Mouse (Mus musculus): ENCODE measurements around the gene Rbm39.
"Not testable (repeated sequence)": the region's sequence is repeated elsewhere in the genome, so short reads cannot be mapped to it uniquely, and the experiment has no call there.

Rbm39 gene

GRCm38 (mm10) chr2:156179796-156180093 lies 293 bp downstream of the Rbm39 start:
- DNase-seq = no peak

GRCm38 (mm10) chr2:156179046-156179795 lies 817 bp downstream of the Rbm39 start:
- peak; percentile 78 for DNase-seq

DNA sequence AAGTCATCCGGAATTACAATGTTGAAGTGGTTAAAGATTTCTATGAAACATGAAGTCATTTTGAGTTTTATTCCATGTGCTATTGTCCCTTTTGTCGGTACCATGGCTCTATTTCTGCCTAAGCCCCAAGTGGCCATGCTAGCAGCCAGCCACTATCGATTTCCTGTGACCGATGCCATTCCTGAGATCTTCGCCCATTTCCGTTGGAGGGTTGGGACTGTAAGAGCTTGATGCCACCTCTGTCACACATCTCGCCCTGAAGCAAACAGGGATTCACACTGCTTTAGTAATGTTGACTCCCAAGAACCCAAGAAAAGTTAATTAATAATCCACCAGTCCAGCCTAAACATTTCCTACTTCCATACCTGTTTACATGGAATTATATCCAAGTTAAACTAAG lies 2.4 kb downstream of the Rbm39 start:
- DNase-seq = no peak

- DNase-seq = no peak
Measured at GRCm38 (mm10) chr2:156177079-156177478, 3.0 kb downstream of the Rbm39 start.

DNA sequence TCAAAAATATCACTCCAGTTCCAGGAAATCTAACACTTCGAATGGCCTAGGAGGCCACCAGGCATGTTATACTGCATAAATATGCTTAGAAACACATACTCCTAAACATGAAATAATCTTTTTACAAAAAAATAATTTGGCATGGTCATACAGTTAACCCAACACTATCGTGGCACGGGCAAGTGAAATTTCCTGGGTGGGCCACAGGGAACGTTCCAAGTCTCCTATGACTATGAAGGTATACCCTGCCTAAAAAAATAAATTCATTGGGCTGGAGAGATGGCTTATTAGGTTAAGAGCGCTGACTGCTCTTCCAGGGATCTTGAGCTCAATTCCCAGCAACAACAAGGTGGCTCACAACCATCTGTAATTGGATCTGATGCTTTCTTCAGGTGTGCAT lies 13.5 kb downstream of the Rbm39 start:
- DNase-seq = no peak

DNA sequence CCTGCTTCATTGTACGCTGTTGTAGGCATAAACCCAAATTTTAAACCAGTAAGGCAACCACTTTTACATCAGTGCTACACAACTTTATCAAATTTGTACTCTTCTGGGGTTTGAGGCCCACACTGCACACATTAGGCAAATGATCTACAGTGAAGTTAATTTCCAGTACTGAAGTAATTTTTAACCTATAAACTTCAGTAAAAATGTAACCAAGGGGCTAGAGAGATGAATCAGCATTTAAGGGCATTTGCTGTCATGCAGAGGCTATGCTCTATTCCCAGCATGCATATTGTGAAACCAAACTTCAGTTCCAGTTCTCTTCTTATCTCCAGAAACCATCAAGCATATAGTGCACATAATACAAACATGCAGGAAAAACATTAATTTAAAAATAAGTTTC lies 14.6 kb downstream of the Rbm39 start:
- no peak for DNase-seq

- DNase-seq = no peak
Measured at GRCm38 (mm10) chr2:156151538-156151937, 28.5 kb downstream of the Rbm39 start.

DNA sequence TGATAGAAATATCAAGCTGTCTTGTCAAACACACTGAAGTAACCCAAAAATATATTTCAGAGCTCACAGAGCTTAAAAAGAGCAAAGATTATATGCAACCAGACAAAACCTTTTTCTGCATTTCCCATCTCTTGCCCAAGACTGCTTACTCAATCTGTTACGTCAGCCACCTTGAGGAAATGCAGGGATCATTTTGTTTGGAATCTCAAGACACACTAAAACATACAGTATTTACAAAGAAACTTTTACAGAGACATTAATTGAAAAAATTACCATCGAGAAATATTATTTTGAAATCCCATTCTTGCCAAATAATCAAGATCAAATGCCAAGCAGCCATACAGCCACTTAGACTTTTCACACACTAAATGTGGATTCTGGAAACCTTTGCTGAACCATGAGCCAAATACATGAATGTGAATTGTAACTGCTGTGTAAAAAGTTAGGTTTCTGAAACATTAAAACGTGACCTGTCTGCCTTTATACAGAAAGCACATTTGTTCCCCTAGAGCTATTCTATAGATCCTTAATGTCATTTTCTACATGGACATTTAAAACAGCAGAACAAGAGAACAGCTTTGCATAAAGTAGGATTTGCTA lies 32.6 kb downstream of the Rbm39 start:
- no peak for DNase-seq

DNA sequence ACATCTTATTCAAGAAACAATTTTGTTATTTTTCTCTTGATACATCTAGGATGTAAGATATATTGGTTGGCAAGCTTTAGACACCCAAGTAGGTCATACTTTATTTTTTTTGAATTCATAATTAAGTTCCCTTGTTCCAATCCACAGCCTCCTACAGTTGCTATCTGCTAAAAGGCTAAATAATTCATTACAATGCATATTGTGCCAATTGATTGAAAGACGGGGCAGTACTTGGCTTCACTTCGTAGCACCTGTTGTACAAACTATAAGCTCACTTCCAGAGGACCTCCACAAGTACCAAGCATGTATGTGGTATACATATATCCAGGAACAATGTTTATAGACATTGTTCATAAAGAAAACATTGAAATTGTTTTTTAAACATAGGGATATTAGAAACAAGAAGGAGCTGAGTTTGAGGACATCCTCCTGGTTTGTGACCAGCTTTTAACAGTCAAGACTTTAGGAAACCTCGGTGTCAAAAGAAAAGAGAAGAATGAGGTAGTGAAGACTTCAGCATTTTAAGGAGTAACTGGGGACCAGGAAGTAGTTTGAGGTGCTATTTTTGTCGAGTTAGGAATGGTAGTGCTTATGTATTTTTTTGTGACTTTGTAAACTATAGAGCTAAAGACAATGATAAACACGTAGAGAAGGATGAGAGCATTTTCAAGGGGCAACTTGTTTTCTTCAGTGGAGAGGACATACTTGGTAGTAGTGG lies 33.6 kb downstream of the Rbm39 start:
- DNase-seq = no peak

DNA sequence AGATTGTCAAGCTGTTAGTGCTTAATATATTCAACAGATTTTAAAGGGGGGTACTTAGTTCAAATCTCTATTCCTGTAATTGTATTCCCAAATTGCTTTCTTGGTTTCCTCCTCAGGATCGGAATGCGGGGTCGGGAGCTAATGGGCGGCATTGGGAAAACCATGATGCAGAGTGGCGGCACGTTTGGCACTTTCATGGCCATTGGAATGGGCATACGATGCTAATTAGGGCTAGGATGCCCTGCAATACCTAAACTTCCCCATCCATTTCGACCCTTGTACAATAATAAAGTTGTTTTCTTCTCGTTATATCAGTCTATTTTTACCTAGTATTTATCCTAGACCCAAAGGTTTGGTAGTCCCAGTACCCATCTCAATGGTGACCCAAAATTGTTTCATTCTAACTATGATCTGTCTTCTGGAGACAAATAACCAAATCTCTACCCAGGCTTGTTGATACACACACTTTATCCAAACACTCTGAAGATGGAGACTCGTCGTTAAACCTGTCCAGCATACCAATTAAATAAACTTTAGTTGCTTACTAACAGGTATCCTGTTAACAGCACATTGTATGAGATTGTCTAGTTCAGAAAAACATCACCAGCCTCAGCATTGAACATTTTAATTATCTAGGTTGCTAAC lies 34.4 kb downstream of the Rbm39 start:
- no peak for DNase-seq

GRCm38 (mm10) chr2:156143953-156144724 lies 35.9 kb downstream of the Rbm39 start, which contains the start of the genes Romo1 and Nfs1:
Gene Romo1 (plus strand): TSS chr2:156144039.
Gene Nfs1 (minus strand): TSS chr2:156144186.
- peak; percentile 89 for DNase-seq

GRCm38 (mm10) chr2:156143367-156143766 lies 36.7 kb downstream of the Rbm39 start:
- no peak for DNase-seq

GRCm38 (mm10) chr2:156142820-156143219 lies 37.2 kb downstream of the Rbm39 start:
- DNase-seq = no peak

DNA sequence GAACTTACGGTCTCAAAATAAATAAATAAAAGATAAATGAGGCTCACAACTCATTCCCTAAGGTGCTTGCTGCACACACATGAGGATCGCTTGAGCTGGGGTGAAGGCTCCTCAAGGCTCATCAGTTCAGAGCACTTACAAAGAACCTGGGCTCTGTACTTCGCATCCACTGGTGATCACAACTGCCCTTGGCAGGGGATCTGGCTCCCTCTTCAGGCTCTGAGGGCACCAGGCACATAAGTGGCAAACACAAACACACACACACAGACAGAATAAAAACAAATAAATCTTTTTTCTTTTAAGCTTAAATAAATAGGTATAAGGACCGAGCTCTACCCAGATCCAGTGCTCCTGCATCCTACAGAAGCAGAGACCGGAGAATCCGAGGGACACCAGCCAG lies 44.3 kb downstream of the Rbm39 start:
- DNase-seq = no peak

GRCm38 (mm10) chr2:156134161-156134560 lies 45.9 kb downstream of the Rbm39 start:
- no peak for DNase-seq

- DNase-seq = no peak
Measured at GRCm38 (mm10) chr2:156126992-156127391, 53.0 kb downstream of the Rbm39 start, which contains the start of gene Gm28036. Gene Gm28036 (minus strand): TSS chr2:156127092.

DNA sequence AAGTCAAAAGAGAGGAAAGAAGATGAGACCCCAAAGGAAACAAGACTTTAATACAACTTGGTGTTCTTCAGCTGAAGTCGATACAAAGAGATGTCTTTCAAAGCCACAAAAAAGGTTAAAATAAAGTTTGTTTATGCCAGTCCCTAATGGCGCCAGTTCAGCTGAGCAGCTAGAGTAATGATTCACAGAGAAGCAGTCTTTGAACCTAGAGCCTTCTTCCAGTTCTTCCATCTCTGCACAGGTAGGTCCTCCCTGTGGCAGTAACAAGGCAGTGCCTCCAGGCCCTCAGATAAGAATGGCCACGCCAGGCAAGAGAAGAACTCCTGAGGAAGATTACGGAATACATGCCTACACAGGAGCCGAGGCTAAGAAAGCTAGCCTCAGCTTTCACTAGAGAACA lies 56.3 kb downstream of the Rbm39 start:
- DNase-seq = no peak

DNA sequence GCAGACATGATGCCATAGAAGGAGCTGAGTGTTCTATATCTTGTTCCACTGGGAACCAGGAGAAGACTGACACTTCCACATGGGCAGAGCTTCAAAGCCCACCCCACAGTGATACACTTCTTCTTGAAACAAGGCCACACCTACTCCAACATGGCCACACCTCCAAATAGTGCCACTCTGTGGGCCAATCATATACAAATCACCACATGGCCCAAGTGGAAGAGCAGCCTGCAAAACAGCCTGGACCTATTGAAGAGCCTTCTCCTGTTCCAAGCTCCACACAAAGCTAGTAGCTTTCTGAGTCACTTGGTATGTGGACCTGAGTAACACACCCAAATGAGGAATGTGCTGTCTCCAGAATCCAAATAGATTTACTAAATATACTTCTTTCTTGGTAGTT lies 60.5 kb downstream of the Rbm39 start:
- no peak for DNase-seq

- not testable (repeated sequence) for DNase-seq
Measured at GRCm38 (mm10) chr2:156112080-156112423, 68.0 kb downstream of the Rbm39 start.

GRCm38 (mm10) chr2:156111358-156112079 lies 68.5 kb downstream of the Rbm39 start, which contains the start of the genes Cpne1 and Rbm12:
Gene Cpne1 (minus strand): TSS chr2:156111965.
Gene Rbm12 (minus strand): TSS chr2:156111978.
- peak; percentile 88 for DNase-seq

- peak; percentile 22 for DNase-seq
Measured at GRCm38 (mm10) chr2:156110627-156111357, 69.2 kb downstream of the Rbm39 start.

All from cerebellum, adult 9-11 months (tissue).